In the genomic region with DNA sequence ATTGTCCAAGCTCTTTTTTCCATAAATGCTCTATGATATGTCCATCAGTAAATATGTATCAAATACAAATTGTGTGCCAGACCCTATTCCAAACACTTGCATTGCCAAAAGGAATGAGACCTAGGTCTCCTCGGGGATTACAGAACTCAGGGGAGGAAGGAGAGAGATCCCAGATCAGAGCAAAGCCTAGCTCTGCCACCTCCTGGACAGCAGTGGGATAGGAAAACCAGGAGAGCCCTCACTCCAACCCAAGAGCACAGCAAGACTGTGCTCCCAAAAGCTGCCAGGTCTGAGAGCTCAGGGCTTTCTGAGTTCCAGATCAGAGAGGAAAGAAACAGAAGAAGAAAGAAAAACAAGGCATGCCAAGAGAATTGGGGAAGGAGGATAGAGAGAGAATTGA, we compare ENCODE assay signal across 10 mouse cellular contexts. TPM values are rescaled to one million over a fixed set of nuclear protein-coding genes. Genes with fewer than 3 reads are reported as not detected.
DNase-seq lines count a peak whose midpoint lies in the region; TF ChIP-seq lines count a peak whose summit lies in the region.
"Had no signal": no experiment of that assay in that cellular context is flagged by ENCODE, and none has a peak within 500 bp of the region (broad histone marks: within the 10 kb centered on the region; RNA-seq: fewer than 3 reads in every experiment).

No protein-coding gene starts in this region.

- H3K4me1 ChIP-seq in small intestine, adult 2 months (ENCODE audit: control insufficient read depth, insufficient read depth, insufficient read length, low read length) = no peaks in the 10 kb centered on the region

- TF ChIP-seq POLR2A in small intestine, adult 2 months (IDR thresholded peaks at IDR 0.05; ENCODE audit: low read depth, low read length) = no peak

- peak; percentile 62; the same call in 1 of the 2 replicates for TF ChIP-seq CTCF in small intestine, adult 2 months (IDR thresholded peaks at IDR 0.05; ENCODE audit: extremely low read depth, insufficient read length, insufficient replicate concordance, low read depth, low read length)

- 0% methylated on average over 1 of the region's 1 CpGs for WGBS in small intestine, adult 2 months

- H3K27me3 ChIP-seq in small intestine, adult 2 months (ENCODE audit: control insufficient read depth, insufficient read depth, low read length) = no peaks in the 10 kb centered on the region

- no peak overlapping the region for H3K4me3 ChIP-seq in small intestine, adult 2 months (ENCODE audit: low read depth, low read length)

- no peaks in the 10 kb centered on the region for H3K36me3 ChIP-seq in small intestine, adult 2 months (ENCODE audit: control insufficient read depth, insufficient read depth, low read length)

- DNase-seq in heart, postnatal 4 days = peak; percentile 35
- DNase-seq in heart, adult 9 months (ENCODE audit: low spot score in 2 of 2) = no peak
- DNase-seq in thymus, postnatal 4 days = peak; percentile 21
- DNase-seq in thymus, postnatal 10 days (ENCODE audit: low spot score in 2 of 2) = no peak
- DNase-seq in embryo, embryonic 10 days (ENCODE audit: low spot score) = peak; percentile 32
- DNase-seq in cerebellum, adult 9-11 months = no peak
- no peak for DNase-seq in frontal cortex, postnatal 25 days (ENCODE audit: low spot score in 2 of 2)

- H3K27ac ChIP-seq in small intestine, adult 2 months (ENCODE audit: insufficient read depth, low read depth, low read length) = no peak overlapping the region

RNA-seq across cellular contexts. Expression of a gene that starts 1.2 kb away (rescaled TPM):
- 1 to 10 TPM in 1 of 2 experiments, under 1 TPM in 1; 0.62 to 1.5 TPM for total RNA-seq in heart, postnatal 4 days (2021)
- not detected in 2 replicates for polyA plus RNA-seq in small intestine, adult 2 months (2012; rRNA removed)
- total RNA-seq: hematopoietic stem cell, adult 5-6 weeks had no signal
- polyA plus RNA-seq: lung, embryonic 16.5 days had no signal

RNA-seq across cellular contexts. Expression of a gene that starts 21.1 kb away (rescaled TPM):
- 10 to 100 TPM; 25.9 to 26.2 TPM for total RNA-seq in heart, postnatal 4 days (2021)
- 352 and 389 TPM in 2 replicates for polyA plus RNA-seq in small intestine, adult 2 months (2012; rRNA removed)

RNA-seq across cellular contexts. Expression of a gene that starts 22.9 kb away (rescaled TPM):
- total RNA-seq in heart, postnatal 4 days (2021) = 1 to 10 TPM; 2.0 to 2.3 TPM
- 2.4 TPM in 2 replicates for polyA plus RNA-seq in small intestine, adult 2 months (2012; rRNA removed)

RNA-seq across cellular contexts. Expression of a gene that starts 56.3 kb away (rescaled TPM):
- 1 to 10 TPM; 2.2 to 2.5 TPM for total RNA-seq in heart, postnatal 4 days (2021)
- polyA plus RNA-seq in small intestine, adult 2 months (2012; rRNA removed) = 4.0 and 39.0 TPM in 2 replicates
- total RNA-seq: hematopoietic stem cell, adult 5-6 weeks had no signal

Comparison
In these comparisons a context has a peak if more than half of its experiments do, and no peak if none do; other contexts are left out.
1. DNase-seq: peak in heart, postnatal 4 days (single experiment), thymus, postnatal 4 days (single experiment) and embryo, embryonic 10 days (single experiment); none in heart, adult 9 months (0 of 2), thymus, postnatal 10 days (0 of 2), cerebellum, adult 9-11 months (single experiment) and frontal cortex, postnatal 25 days (0 of 2).